Mouse (Mus musculus): ENCODE measurements around the gene Sdf4. TPM values are rescaled to one million over a fixed set of nuclear protein-coding genes. Genes with fewer than 3 reads are reported as not detected.

Gene Sdf4
- total and polyA plus RNA-seq, 3 experiments = 31.8 to 163 (median 94.4) TPM

DNA sequence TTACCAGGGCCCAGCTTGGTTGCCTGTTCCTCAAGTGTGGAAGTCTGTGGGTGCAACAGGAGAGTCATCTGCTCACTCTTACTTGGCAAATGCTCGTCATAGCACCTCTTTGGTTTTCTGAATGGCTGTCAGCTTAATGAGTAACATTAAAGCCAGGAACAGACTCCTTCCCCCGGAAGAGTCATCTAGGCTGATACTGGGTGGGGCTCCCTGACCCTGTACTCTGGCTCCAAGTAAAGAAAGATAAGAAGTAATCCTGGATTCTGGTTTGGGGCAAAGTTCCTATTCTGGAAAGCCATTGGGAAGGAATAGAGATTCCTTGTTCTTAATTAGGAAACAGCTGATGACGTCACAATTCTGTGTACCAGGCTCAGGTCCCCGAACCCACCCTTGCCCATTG, 61.5 kb downstream of the Sdf4 start:
- ATAC-seq (ENCODE audit: extremely low read depth, insufficient number of reproducible peaks, low FRiP score, poor library complexity, severe bottlenecking) = no peak; the same call in 1 of the 2 replicates
- Histone ChIP-seq H3K4me3 (ENCODE audit: low read depth, low read length) (no peak overlapping the region), H3K27me3 (ENCODE audit: insufficient read depth, low read length) (peaks cover 14% of the 10 kb centered on the region; the same call in 1 of the 2 replicates), H3K36me3 (replicated peaks) (no peaks in the 10 kb centered on the region), H3K9me3 (replicated peaks) (no peaks in the 10 kb centered on the region), H3K4me1 (ENCODE audit: insufficient read depth, low read depth, low read length) (no peaks in the 10 kb centered on the region)
- TF ChIP-seq TAL1 (conservative IDR thresholded peaks at IDR 0.05; ENCODE audit: low read depth, low read length) (no peak), POLR2AphosphoS5 (IDR thresholded peaks at IDR 0.05; ENCODE audit: insufficient replicate concordance, low read depth, low read length) (no peak), GATA2 (IDR thresholded peaks at IDR 0.05; ENCODE audit: borderline replicate concordance, low read depth, low read length) (no peak), GATA1 (IDR thresholded peaks at IDR 0.05; ENCODE audit: borderline replicate concordance, low read length) (no peak), CTCF (IDR thresholded peaks at IDR 0.05; ENCODE audit: low read depth, low read length) (no peak)
- no peak for DNase-seq (ENCODE audit: low spot score)

DNA sequence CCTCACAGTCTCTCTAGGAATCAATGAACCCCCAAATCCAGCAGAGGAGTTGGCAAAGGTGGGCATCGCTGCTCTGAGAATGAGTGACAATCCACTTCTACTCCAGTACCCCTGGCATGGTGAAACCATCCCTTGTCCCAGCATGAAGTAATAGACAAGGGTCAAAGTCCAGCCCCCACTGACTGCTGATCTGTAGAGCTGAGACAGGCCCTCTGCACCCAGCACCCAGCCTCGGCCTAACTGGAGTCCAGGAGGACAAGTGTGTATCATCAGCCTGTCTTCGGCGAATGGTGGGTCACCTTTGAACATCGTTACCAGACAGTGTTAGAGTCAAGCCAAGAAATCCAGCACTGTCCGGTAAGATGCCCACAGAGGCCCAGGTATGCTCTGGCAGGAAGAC, 61.9 kb downstream of the Sdf4 start:
- ATAC-seq (ENCODE audit: extremely low read depth, insufficient number of reproducible peaks, low FRiP score, poor library complexity, severe bottlenecking) (no peak), DNase-seq (ENCODE audit: low spot score) (no peak)
- H3K27me3 ChIP-seq (ENCODE audit: insufficient read depth, low read length) = peaks cover 19% of the 10 kb centered on the region
- no peaks in the 10 kb centered on the region for H3K9me3 ChIP-seq (replicated peaks)
- H3K4me3 ChIP-seq (ENCODE audit: low read depth, low read length) = no peak overlapping the region
- H3K36me3 ChIP-seq (replicated peaks) = no peaks in the 10 kb centered on the region
- H3K4me1 ChIP-seq (ENCODE audit: insufficient read depth, low read depth, low read length) = 0 out of 2 replicates have a peak, but pooled peaks cover 2% of the 10 kb centered on the region
- TF ChIP-seq GATA1 (IDR thresholded peaks at IDR 0.05; ENCODE audit: borderline replicate concordance, low read length) (no peak), GATA2 (IDR thresholded peaks at IDR 0.05; ENCODE audit: borderline replicate concordance, low read depth, low read length) (no peak), CTCF (IDR thresholded peaks at IDR 0.05; ENCODE audit: low read depth, low read length) (no peak), POLR2AphosphoS5 (IDR thresholded peaks at IDR 0.05; ENCODE audit: insufficient replicate concordance, low read depth, low read length) (no peak), TAL1 (conservative IDR thresholded peaks at IDR 0.05; ENCODE audit: low read depth, low read length) (no peak)

GRCm38 (mm10) chr4:156055173-156055572, 62.5 kb downstream of the Sdf4 start:
- no peak for ATAC-seq (ENCODE audit: extremely low read depth, insufficient number of reproducible peaks, low FRiP score, poor library complexity, severe bottlenecking)
- Histone ChIP-seq H3K9me3 (replicated peaks) (no peaks in the 10 kb centered on the region), H3K4me1 (ENCODE audit: insufficient read depth, low read depth, low read length) (0 out of 2 replicates have a peak, but pooled peaks cover 4% of the 10 kb centered on the region), H3K36me3 (replicated peaks) (no peaks in the 10 kb centered on the region), H3K4me3 (ENCODE audit: low read depth, low read length) (no peak overlapping the region), H3K27me3 (ENCODE audit: insufficient read depth, low read length) (peaks cover 23% of the 10 kb centered on the region)
- no peak for DNase-seq (ENCODE audit: low spot score)
- no peak for TF ChIP-seq GATA1 (IDR thresholded peaks at IDR 0.05; ENCODE audit: borderline replicate concordance, low read length)
- TF ChIP-seq TAL1 (conservative IDR thresholded peaks at IDR 0.05; ENCODE audit: low read depth, low read length) = no peak
- no peak for TF ChIP-seq POLR2AphosphoS5 (IDR thresholded peaks at IDR 0.05; ENCODE audit: insufficient replicate concordance, low read depth, low read length)
- no peak for TF ChIP-seq GATA2 (IDR thresholded peaks at IDR 0.05; ENCODE audit: borderline replicate concordance, low read depth, low read length)
- no peak for TF ChIP-seq CTCF (IDR thresholded peaks at IDR 0.05; ENCODE audit: low read depth, low read length)

DNA sequence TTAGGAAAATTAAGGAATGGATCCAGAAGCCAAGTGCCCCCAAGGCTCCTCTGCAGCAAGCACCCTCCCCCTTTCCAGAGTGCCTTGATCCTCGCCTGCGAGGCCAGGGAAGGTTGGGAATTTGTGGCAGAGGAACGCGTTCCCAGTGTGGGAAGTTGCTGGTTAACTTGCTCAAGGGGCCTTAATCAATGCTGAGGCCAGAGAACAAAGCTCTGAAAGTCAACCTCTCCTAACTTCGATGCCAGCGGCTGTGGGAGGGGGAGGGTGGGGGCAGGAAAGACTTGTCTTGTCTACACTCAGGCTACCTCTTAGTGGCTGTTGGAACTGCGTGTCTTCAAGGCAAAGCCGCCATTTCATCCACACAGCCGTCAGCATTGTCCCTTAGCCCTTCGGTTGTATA, 65.0 kb downstream of the Sdf4 start:
- peaks cover 23% of the 10 kb centered on the region for H3K27me3 ChIP-seq (ENCODE audit: insufficient read depth, low read length)
- H3K4me1 ChIP-seq (ENCODE audit: insufficient read depth, low read depth, low read length) = 0 out of 2 replicates have a peak, but pooled peaks cover 4% of the 10 kb centered on the region
- TF ChIP-seq TAL1 (conservative IDR thresholded peaks at IDR 0.05; ENCODE audit: low read depth, low read length) (no peak), POLR2AphosphoS5 (IDR thresholded peaks at IDR 0.05; ENCODE audit: insufficient replicate concordance, low read depth, low read length) (no peak), CTCF (IDR thresholded peaks at IDR 0.05; ENCODE audit: low read depth, low read length) (no peak), GATA2 (IDR thresholded peaks at IDR 0.05; ENCODE audit: borderline replicate concordance, low read depth, low read length) (no peak)
- no peaks in the 10 kb centered on the region for H3K36me3 ChIP-seq (replicated peaks)
- ATAC-seq (ENCODE audit: extremely low read depth, insufficient number of reproducible peaks, low FRiP score, poor library complexity, severe bottlenecking) = no peak
- H3K9me3 ChIP-seq (replicated peaks) = no peaks in the 10 kb centered on the region
- no peak for DNase-seq (ENCODE audit: low spot score)
- no peak overlapping the region for H3K4me3 ChIP-seq (ENCODE audit: low read depth, low read length)

DNA sequence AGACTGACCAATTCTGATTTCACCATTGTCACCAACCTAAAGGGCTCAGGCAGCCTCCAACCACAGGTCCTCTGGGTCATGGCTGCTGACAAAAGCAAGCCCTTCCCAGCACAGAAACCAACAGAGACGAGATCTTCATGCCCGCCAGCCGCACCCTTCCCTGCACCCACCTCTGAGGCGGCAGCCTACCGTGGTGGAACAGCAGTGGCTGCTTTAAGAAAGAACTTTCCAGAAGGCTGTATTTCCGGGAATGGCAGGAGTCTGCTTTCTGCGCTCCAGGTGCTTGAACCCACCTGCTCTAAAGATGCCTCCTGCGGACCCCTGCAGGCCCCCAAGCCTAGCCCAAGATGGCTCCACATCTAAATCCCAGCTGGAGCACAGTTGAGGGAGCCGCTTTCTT, 66.2 kb downstream of the Sdf4 start:
- Histone ChIP-seq H3K4me3 (ENCODE audit: low read depth, low read length) (no peak overlapping the region), H3K36me3 (replicated peaks) (no peaks in the 10 kb centered on the region), H3K27me3 (ENCODE audit: insufficient read depth, low read length) (peaks cover 23% of the 10 kb centered on the region), H3K4me1 (ENCODE audit: insufficient read depth, low read depth, low read length) (0 out of 2 replicates have a peak, but pooled peaks cover 4% of the 10 kb centered on the region), H3K9me3 (replicated peaks) (no peaks in the 10 kb centered on the region)
- ATAC-seq (ENCODE audit: extremely low read depth, insufficient number of reproducible peaks, low FRiP score, poor library complexity, severe bottlenecking) (no peak), DNase-seq (ENCODE audit: low spot score) (no peak)
- TF ChIP-seq TAL1 (conservative IDR thresholded peaks at IDR 0.05; ENCODE audit: low read depth, low read length) (no peak), CTCF (IDR thresholded peaks at IDR 0.05; ENCODE audit: low read depth, low read length) (no peak), POLR2AphosphoS5 (IDR thresholded peaks at IDR 0.05; ENCODE audit: insufficient replicate concordance, low read depth, low read length) (no peak), GATA2 (IDR thresholded peaks at IDR 0.05; ENCODE audit: borderline replicate concordance, low read depth, low read length) (no peak), GATA1 (IDR thresholded peaks at IDR 0.05; ENCODE audit: borderline replicate concordance, low read length) (no peak)

- H3K4me1 ChIP-seq (ENCODE audit: insufficient read depth, low read depth, low read length) = 0 out of 2 replicates have a peak, but pooled peaks cover 4% of the 10 kb centered on the region
- no peak within 1 kb of the TSS for H3K4me3 ChIP-seq (ENCODE audit: low read depth, low read length)
- no peaks in the 10 kb centered on the region for H3K36me3 ChIP-seq (replicated peaks)
- no peak for TF ChIP-seq POLR2AphosphoS5 (IDR thresholded peaks at IDR 0.05; ENCODE audit: insufficient replicate concordance, low read depth, low read length)
- no peak for TF ChIP-seq GATA2 (IDR thresholded peaks at IDR 0.05; ENCODE audit: borderline replicate concordance, low read depth, low read length)
- TF ChIP-seq CTCF (IDR thresholded peaks at IDR 0.05; ENCODE audit: low read depth, low read length) = no peak
- TF ChIP-seq TAL1 (conservative IDR thresholded peaks at IDR 0.05; ENCODE audit: low read depth, low read length) = no peak
- peaks cover 25% of the 10 kb centered on the region for H3K27me3 ChIP-seq (ENCODE audit: insufficient read depth, low read length)
- DNase-seq (ENCODE audit: low spot score) (no peak), ATAC-seq (ENCODE audit: extremely low read depth, insufficient number of reproducible peaks, low FRiP score, poor library complexity, severe bottlenecking) (no peak)
- no peaks in the 10 kb centered on the region for H3K9me3 ChIP-seq (replicated peaks)
Observed at GRCm38 (mm10) chr4:156059261-156059660, 66.6 kb downstream of the Sdf4 start, which contains the start of gene Ttll10. TSS of gene Ttll10 (minus strand) at chr4:156059414.
